Mouse (Mus musculus) R1 (cell line): Measurements from ENCODE around the gene Golga7b.

ENCODE experiments used
- DNase-seq: peaks from one replicate; pipeline ENCODE4 v3.0.0-alpha.2; 2018; ENCODE audit warnings: low read depth, low spot score

The Golga7b gene

GRCm38 (mm10) chr19:42249976-42250914 is 2.9 kb downstream of the Golga7b start:
- DNase-seq: no peak

GRCm38 (mm10) chr19:42255438-42255783 is 8.0 kb downstream of the Golga7b start:
- peak; percentile 39 for DNase-seq

- DNase-seq: peak; percentile 87
Measured at GRCm38 (mm10) chr19:42255784-42256610, 8.6 kb downstream of the Golga7b start.

- DNase-seq: no peak
Measured at GRCm38 (mm10) chr19:42256611-42257240, 9.4 kb downstream of the Golga7b start.

- no peak for DNase-seq
Measured at GRCm38 (mm10) chr19:42257241-42257635, 9.9 kb downstream of the Golga7b start.

- DNase-seq: no peak
Measured at GRCm38 (mm10) chr19:42258031-42258430, 10.7 kb downstream of the Golga7b start.

- no peak for DNase-seq
Measured at GRCm38 (mm10) chr19:42258596-42258995, 11.2 kb downstream of the Golga7b start.

- no peak for DNase-seq
Measured at GRCm38 (mm10) chr19:42260486-42260885, 13.1 kb downstream of the Golga7b start.

GRCm38 (mm10) chr19:42263524-42263923 is 16.1 kb downstream of the Golga7b start:
- peak; percentile 49 for DNase-seq

- DNase-seq: peak; percentile 47
Measured at GRCm38 (mm10) chr19:42268337-42268736, 21.0 kb downstream of the Golga7b start.

- no peak for DNase-seq
Measured at GRCm38 (mm10) chr19:42270119-42270518, 22.7 kb downstream of the Golga7b start.

- DNase-seq: no peak
Measured at GRCm38 (mm10) chr19:42271182-42271581, 23.8 kb downstream of the Golga7b start.

- peak; percentile 84 for DNase-seq
Measured at GRCm38 (mm10) chr19:42272003-42272963, 24.9 kb downstream of the Golga7b start.

GRCm38 (mm10) chr19:42277288-42277687 is 29.9 kb downstream of the Golga7b start:
- no peak for DNase-seq

- DNase-seq: no peak
Measured at GRCm38 (mm10) chr19:42278461-42278860, 31.1 kb downstream of the Golga7b start.

GRCm38 (mm10) chr19:42279611-42280010 is 32.2 kb downstream of the Golga7b start:
- peak; percentile 49 for DNase-seq

- no peak for DNase-seq
Measured at GRCm38 (mm10) chr19:42284178-42284577, 36.8 kb downstream of the Golga7b start.

GRCm38 (mm10) chr19:42288361-42288760 is 41.0 kb downstream of the Golga7b start:
- DNase-seq: peak; percentile 93

GRCm38 (mm10) chr19:42290954-42291661 is 43.7 kb downstream of the Golga7b start:
- DNase-seq: no peak

- DNase-seq: no peak
Measured at GRCm38 (mm10) chr19:42292106-42292505, 44.7 kb downstream of the Golga7b start.
